Mouse (Mus musculus): ENCODE measurements around the gene Fam76a.

Fam76a gene

GRCm38 (mm10) chr4:132898197-132898596, 24.2 kb downstream of the Fam76a start:
- in situ Hi-C loops (cut with MboI; ENCODE audit: low sequenced_read_pairs), result no loop called here

DNA sequence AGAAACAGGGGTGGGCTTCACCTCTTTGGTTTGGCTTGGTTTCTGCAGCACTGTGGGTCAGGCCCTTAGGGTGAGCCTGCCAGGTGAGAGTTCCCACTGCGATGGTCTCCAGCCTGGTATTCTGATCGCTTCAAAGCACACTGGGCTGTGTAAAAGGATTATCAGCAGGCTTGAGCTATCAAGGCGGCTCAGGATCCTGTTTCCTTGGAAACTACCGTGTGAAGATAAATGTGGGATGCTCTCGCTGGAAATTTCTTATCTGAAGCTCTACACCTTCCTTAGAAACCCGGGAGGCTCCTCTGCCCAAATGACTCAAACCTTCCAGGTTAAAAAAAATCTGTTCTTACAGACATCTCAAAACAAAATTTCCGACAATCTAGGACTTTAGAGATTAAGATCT, 28.0 kb downstream of the Fam76a start:
- in situ Hi-C loops (cut with MboI; ENCODE audit: low sequenced_read_pairs), result no loop called here

DNA sequence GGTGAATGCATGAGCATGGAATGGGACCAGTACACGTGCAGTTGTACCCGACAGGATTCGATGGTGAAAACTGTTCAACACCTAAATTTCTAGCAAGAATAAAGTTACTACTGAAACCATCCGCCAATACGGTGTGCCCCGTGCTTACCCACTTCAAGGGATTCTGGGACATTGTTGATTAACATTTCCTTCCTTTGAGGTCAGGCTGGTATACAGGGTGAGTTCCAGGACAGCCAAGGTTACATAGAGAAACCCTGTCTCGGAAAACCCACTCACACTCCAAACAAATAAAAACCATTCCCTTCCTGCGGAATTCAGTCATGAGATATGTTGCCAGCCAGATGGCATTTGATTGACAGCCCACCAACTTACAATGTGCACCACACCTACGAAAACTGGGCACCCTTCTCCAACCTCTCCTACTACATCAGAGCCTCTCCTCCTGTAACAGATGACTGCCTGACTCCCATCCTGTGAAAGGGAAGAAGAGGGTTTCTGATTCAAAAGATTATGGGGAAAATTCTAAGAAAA, 37.4 kb downstream of the Fam76a start:
- in situ Hi-C loops (cut with MboI; ENCODE audit: low sequenced_read_pairs), result no loop called here

- in situ Hi-C loops (cut with MboI; ENCODE audit: low sequenced_read_pairs), result no loop called here
Measured at GRCm38 (mm10) chr4:132884064-132884843, 38.1 kb downstream of the Fam76a start, which contains the start of gene Stx12. Gene Stx12 (minus strand): TSS chr4:132884509.

GRCm38 (mm10) chr4:132883561-132884063, 38.7 kb downstream of the Fam76a start:
- in situ Hi-C loops (cut with MboI; ENCODE audit: low sequenced_read_pairs), result no loop called here

GRCm38 (mm10) chr4:132874363-132875097, 47.8 kb downstream of the Fam76a start:
- in situ Hi-C loops (cut with MboI; ENCODE audit: low sequenced_read_pairs), result no loop called here

- in situ Hi-C loops (cut with MboI; ENCODE audit: low sequenced_read_pairs), result no loop called here
Measured at GRCm38 (mm10) chr4:132873481-132874362, 48.6 kb downstream of the Fam76a start.

- in situ Hi-C loops (cut with MboI; ENCODE audit: low sequenced_read_pairs), result no loop called here
Measured at GRCm38 (mm10) chr4:132871116-132871515, 51.2 kb downstream of the Fam76a start.

- in situ Hi-C loops (cut with MboI; ENCODE audit: low sequenced_read_pairs), result no loop called here
Measured at GRCm38 (mm10) chr4:132864856-132865255, 57.5 kb downstream of the Fam76a start.

DNA sequence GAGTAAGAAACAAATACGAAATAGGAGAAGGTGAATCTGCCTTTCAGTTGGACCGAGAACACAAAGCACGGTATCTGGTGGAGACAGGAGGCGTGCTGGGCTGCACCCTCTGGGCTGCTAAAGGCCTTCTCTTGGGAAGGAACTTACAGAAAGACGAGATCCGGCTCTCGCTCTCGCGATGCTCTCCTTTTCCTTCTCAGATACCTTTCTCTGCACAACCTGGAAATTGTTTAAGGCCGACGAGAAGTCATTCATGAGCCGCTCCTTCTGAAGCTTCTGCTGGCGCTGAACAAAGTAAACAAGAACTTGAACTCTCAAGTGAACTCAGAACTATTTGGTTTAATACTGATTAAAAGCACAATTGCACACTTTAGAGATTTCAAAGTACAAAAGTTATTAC, 59.3 kb downstream of the Fam76a start:
- in situ Hi-C loops (cut with MboI; ENCODE audit: low sequenced_read_pairs), result no loop called here

GRCm38 (mm10) chr4:132860880-132861279, 61.5 kb downstream of the Fam76a start:
- in situ Hi-C loops (cut with MboI; ENCODE audit: low sequenced_read_pairs), result no loop called here

All from CH12F3 (cell line).